Mouse (Mus musculus): ENCODE measurements at regions not wholly inside any gene's neighbourhood (a gene's known extent, or its start where the extent isn't known, plus 50 kb on each side); places are given as distances from the start of the nearest gene placed in this dataset.

DNA sequence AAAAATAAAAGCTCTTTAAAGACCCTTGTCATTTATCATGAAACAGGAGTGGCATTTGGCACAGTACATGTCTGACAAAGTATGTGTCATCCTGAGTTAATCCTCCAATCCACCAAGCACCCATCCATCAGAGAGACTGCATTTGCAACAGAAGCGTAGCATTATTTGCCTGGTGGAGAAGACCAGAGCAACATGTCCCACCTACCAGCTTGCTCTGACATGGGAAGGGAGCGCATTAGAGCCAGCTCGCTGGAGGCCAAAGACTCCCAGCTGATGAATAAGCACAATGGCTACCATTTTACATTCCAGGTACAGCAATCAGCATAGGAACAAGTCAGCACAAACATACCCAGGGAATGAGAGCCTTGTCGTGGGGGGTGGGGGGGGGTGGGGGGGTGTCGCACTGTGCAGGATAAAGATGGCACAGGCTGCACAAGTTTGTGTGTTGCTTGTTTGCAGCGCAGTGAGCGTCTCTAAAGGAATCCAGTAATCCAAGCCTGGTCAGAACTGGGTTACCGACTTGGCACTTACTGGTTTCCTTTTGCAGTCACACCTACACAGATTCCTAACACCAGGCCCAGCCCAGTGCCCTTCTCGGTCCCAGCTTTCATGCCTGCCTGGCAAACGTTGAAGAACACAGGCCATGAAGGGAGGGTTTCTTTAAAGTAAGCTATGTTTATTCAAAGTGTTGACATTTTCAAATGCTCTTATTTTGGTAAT is 507.8 kb upstream of the Atp11b start:
- no peak overlapping the region for H3K4me3 ChIP-seq (replicated peaks)
- H3K27me3 ChIP-seq: no peaks in the 10 kb centered on the region
- no peaks in the 10 kb centered on the region for H3K9me3 ChIP-seq (replicated peaks)
- no peak overlapping the region for H3K4me2 ChIP-seq
- no peak for ATAC-seq (replicated peaks; ENCODE audit: low FRiP score)
- no peaks in the 10 kb centered on the region for H3K4me1 ChIP-seq
- 74% methylated on average over 10 of the region's 10 CpGs for WGBS
- no peak overlapping the region for H3K27ac ChIP-seq
- H3K9ac ChIP-seq: no peak overlapping the region
- no peaks in the 10 kb centered on the region for H3K36me3 ChIP-seq

DNA sequence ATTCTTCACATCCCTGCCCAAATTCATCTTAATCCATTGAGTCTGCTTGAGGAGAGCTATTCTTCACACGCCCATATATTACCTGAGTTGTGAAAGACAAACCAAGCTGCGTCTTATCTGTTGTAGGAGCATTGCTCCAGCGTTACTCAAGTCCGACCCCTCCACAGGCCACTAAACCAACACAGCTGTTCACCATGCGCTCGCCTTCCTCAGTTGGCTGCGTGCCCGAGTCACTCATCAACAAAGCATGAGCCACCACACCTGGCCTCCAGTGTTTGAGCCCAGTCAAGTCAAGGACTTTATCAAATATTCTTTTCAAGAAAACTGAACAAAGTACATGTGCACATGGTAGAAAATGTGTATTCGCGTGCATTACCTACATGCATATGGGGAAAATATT is 504.7 kb upstream of the Atp11b start:
- H3K27ac ChIP-seq: no peak overlapping the region
- no peaks in the 10 kb centered on the region for H3K36me3 ChIP-seq
- no peaks in the 10 kb centered on the region for H3K4me1 ChIP-seq
- WGBS: 50% methylated on average over 10 of the region's 10 CpGs
- ATAC-seq (replicated peaks; ENCODE audit: low FRiP score): 0 out of 2 replicates have a peak, but pooled peaks have one; percentile 56
- no peak overlapping the region for H3K4me3 ChIP-seq (replicated peaks)
- H3K4me2 ChIP-seq: no peak overlapping the region
- no peak overlapping the region for H3K9ac ChIP-seq
- H3K9me3 ChIP-seq (replicated peaks): no peaks in the 10 kb centered on the region
- no peaks in the 10 kb centered on the region for H3K27me3 ChIP-seq

DNA sequence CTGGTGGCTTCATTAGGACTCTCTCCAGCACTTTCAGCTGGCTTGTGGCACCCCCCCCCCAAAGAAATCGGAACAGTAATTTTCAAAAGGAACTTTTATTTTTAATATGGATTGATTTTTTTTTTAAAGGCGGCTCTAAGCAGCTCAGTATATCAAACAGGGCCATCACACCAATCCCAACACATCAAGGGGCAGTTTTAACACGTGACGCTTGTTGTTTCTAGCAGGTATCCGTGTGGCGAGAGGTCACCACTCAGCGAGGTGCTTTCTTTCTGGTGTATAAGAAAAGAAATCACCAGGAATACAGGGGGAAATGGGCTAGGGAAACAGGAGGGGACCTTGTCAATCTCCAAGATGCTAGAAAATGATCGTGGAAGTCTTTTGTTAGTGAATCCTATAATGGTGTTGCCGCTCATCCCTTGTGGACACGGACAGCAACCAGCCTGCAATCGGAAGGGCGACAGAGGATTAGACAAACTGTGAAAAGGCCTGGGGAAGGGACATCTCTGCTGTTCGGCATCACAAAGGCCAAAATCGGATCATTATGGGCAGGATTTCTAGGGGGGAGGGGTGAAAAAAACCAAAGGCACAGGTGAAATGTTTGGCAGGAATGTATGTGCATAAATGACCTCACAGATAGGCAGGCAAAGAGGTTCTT is 503.7 kb upstream of the Atp11b start:
- no peaks in the 10 kb centered on the region for H3K9me3 ChIP-seq (replicated peaks)
- no peak overlapping the region for H3K27ac ChIP-seq
- no peaks in the 10 kb centered on the region for H3K4me1 ChIP-seq
- no peaks in the 10 kb centered on the region for H3K27me3 ChIP-seq
- no peaks in the 10 kb centered on the region for H3K36me3 ChIP-seq
- H3K4me2 ChIP-seq: no peak overlapping the region
- no peak overlapping the region for H3K4me3 ChIP-seq (replicated peaks)
- ATAC-seq (replicated peaks; ENCODE audit: low FRiP score): no peak
- 78% methylated on average over 14 of the region's 14 CpGs for WGBS
- H3K9ac ChIP-seq: no peak overlapping the region

DNA sequence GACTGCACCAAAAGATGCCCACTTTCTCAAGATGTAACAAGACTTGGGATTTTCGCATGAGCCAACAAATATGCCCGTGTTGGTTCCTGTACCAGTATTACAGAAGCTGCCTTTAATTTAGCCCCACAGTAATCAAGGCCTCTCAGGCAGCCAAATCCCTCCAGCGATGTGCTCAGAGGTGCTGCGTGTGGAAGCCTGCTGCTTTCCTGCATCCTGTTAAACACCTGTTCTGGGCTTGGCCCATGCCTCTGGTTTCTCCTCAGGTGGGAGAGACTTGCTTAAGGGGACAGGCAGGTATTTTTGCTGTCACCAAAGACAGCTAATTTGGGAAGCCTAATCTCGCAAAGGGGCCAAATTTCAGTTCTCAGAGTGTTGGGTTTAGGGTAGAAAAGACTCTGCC is 500.0 kb upstream of the Atp11b start:
- Histone ChIP-seq H3K9ac (no peak overlapping the region), H3K9me3 (replicated peaks) (no peaks in the 10 kb centered on the region), H3K36me3 (no peaks in the 10 kb centered on the region), H3K27ac (no peak overlapping the region), H3K4me1 (no peaks in the 10 kb centered on the region), H3K4me2 (no peak overlapping the region), H3K4me3 (replicated peaks) (no peak overlapping the region), H3K27me3 (no peaks in the 10 kb centered on the region)
- ATAC-seq (replicated peaks; ENCODE audit: low FRiP score): no peak
- 73% methylated on average over 5 of the region's 5 CpGs for WGBS

DNA sequence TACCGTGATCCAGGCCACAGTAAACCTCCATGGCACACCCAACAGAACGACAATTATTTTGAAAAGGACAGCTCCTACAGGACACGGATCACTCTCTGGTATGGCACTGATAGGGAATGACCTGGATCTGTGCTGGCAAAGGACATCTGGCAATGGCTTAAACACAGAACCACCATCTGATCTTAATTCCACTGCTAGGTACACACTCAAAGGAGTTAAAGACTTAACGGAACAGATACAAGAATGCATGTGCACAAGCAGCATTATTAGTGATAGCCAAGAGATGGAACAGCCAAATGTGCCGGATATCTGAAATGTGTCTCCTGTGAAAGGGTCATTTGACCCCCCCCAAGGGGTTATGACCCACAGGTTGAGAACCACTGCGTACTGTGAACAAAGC is 493.0 kb upstream of the Atp11b start:
- Histone ChIP-seq H3K4me1 (no peaks in the 10 kb centered on the region), H3K4me3 (replicated peaks) (no peak overlapping the region), H3K36me3 (no peaks in the 10 kb centered on the region), H3K27ac (no peak overlapping the region), H3K4me2 (no peak overlapping the region), H3K9ac (no peak overlapping the region), H3K9me3 (replicated peaks) (no peaks in the 10 kb centered on the region), H3K27me3 (no peaks in the 10 kb centered on the region)
- ATAC-seq (replicated peaks; ENCODE audit: low FRiP score): no peak
- WGBS: 89% methylated on average over 6 of the region's 6 CpGs

DNA sequence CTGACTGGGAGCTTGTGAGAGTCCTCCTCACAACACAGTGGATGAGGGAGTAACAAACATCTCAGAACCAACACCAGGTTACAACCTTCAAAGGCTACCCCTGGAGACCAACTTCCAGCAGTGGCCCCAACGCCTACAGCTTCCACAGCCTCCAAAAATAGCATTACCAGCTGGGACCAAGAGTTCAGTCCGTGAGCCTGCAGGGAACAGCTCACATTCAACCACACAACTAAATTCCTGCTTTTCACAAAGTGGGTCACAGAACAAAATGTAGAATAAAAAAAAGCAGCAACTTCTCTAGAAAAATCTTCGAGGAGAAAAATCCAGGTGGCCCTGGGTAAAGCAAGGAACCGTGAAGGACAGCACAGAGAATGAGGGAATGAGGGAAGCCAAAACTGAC is 485.0 kb upstream of the Atp11b start:
- Histone ChIP-seq H3K4me3 (replicated peaks) (no peak overlapping the region), H3K9ac (no peak overlapping the region), H3K27ac (no peak overlapping the region), H3K36me3 (no peaks in the 10 kb centered on the region), H3K4me2 (no peak overlapping the region), H3K9me3 (replicated peaks) (no peaks in the 10 kb centered on the region), H3K4me1 (peaks cover 9% of the 10 kb centered on the region), H3K27me3 (no peaks in the 10 kb centered on the region)
- WGBS: 57% methylated on average over 4 of the region's 4 CpGs
- ATAC-seq (replicated peaks; ENCODE audit: low FRiP score): no peak

DNA sequence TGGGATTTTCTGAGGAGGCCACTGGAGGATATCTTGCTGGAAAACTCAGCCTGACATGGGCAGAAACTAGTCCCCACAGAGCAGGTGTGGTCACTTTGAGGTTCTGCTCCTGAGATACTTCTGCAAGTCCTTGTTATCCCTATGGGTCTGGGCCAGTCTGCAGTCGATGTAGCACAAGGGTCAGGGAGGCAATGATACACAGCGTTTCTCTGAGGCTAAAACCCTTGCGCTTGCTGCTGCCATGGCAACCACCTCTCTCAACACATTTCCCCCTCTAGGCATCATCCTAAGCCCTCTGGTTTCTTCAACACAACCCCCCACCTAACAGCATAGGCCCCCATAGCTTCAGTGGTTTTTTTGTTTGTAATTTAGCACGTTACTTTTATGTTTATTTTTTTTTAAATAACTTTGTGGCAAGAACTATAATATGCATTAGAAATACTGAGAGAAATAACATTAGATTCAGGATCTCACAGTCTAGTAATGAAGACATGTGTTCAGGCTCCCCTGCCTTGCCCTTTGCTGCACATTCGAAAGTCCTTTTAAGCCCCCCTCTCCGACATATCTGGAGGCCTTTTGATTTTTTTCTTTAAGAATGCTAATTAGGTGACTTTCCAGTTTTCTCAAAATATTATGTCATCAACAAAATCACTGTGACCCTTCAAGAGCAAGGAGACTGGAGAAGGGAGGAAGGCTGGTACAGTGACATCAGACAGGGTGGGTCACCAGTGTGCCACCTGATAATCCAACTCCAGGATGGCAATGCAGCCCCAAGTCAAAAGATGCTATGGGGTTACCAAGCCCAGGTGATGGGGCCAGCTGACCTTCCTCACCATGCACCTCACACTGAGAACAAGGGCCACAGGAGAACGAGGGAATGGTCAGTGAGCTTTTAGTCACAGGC is 483.7 kb upstream of the Atp11b start:
- Histone ChIP-seq H3K4me3 (replicated peaks) (no peak overlapping the region), H3K27ac (no peak overlapping the region)

DNA sequence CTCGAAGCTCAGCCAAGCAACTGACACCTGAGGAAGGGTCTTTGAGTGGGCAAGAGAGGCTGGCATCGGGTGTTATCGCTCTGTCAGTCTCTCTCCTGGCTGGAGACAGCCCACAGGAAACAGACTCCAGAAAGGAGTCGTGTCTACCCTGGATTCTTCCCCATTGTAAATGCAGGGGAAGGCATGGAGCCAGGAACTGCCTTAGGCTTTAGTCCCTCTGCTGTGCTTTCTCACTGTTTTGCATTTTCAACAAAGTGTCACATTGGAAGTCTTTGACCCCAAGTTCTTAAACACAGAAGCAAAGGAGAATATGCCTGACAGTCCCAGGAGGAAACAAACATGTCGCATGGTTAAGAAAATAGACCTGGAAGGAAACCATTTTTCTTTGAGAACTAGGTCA is 480.4 kb upstream of the Atp11b start:
- peaks cover 4% of the 10 kb centered on the region for H3K4me1 ChIP-seq
- ATAC-seq (replicated peaks; ENCODE audit: low FRiP score): 0 out of 2 replicates have a peak, but pooled peaks have one; percentile 33
- no peak overlapping the region for H3K4me2 ChIP-seq
- H3K36me3 ChIP-seq: no peaks in the 10 kb centered on the region
- H3K27ac ChIP-seq: 0 out of 2 replicates have a peak overlapping the region, but pooled peaks have one; percentile 13
- no peaks in the 10 kb centered on the region for H3K9me3 ChIP-seq (replicated peaks)
- no peaks in the 10 kb centered on the region for H3K27me3 ChIP-seq
- no peak overlapping the region for H3K4me3 ChIP-seq (replicated peaks)
- 21% methylated on average over 5 of the region's 5 CpGs for WGBS
- H3K9ac ChIP-seq: no peak overlapping the region

More for the DNA sequence above, 483.7 kb upstream of the Atp11b start:
- H3K27me3 ChIP-seq: no peaks in the 10 kb centered on the region
- H3K9ac ChIP-seq: no peak overlapping the region
- peaks cover 9% of the 10 kb centered on the region for H3K4me1 ChIP-seq
- no peak for ATAC-seq (replicated peaks; ENCODE audit: low FRiP score)
- H3K4me2 ChIP-seq: no peak overlapping the region
- H3K36me3 ChIP-seq: no peaks in the 10 kb centered on the region
- no peaks in the 10 kb centered on the region for H3K9me3 ChIP-seq (replicated peaks)
- 70% methylated on average over 7 of the region's 7 CpGs for WGBS

DNA sequence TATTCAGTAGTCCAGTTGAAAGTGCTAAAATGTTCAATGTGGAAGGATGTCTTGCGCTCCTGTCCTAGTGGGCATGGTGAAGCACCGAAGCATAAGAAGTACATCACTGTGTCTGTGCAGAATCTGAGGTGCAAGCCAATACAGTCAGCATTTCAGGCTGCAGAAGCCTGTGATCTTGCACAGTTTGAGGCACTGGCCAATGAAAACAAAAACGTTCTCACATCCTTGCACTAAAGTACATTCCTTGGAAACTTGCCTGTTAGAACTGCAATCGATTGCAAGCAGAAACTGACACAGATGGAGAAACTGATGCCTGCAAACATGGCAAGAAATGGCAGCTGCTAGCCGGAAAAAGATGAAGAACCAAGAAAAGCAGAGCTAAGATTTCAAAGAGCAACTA is 472.9 kb upstream of the Atp11b start:
- no peak overlapping the region for H3K9ac ChIP-seq
- no peak overlapping the region for H3K27ac ChIP-seq
- no peaks in the 10 kb centered on the region for H3K27me3 ChIP-seq
- no peaks in the 10 kb centered on the region for H3K9me3 ChIP-seq (replicated peaks)
- H3K4me1 ChIP-seq: no peaks in the 10 kb centered on the region
- no peak for ATAC-seq (replicated peaks; ENCODE audit: low FRiP score)
- no peak overlapping the region for H3K4me2 ChIP-seq
- WGBS: 51% methylated on average over 5 of the region's 5 CpGs
- H3K4me3 ChIP-seq (replicated peaks): no peak overlapping the region
- H3K36me3 ChIP-seq: no peaks in the 10 kb centered on the region

DNA sequence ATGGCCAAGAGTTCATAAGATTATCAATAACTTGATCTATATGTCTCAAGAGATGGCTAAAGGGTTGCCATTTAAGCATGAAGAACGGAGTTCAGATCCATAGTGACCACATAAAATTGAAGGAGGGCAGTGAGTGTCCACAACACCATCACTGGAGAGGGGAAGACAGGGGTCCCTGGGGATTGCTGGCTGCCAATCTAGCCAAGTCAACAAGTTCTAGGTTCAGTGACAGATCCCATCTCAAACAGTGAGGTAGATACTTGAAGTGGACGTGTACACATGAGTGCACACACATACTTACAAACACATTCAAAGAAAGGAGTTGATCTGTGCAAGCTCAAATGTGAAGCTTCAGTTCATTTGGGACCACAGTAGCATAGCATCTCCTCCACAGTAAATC is 471.8 kb upstream of the Atp11b start:
- H3K27ac ChIP-seq: no peak overlapping the region
- no peaks in the 10 kb centered on the region for H3K36me3 ChIP-seq
- H3K27me3 ChIP-seq: no peaks in the 10 kb centered on the region
- no peak overlapping the region for H3K9ac ChIP-seq
- ATAC-seq (replicated peaks; ENCODE audit: low FRiP score): no peak
- 83% methylated on average over 2 of the region's 2 CpGs for WGBS
- no peaks in the 10 kb centered on the region for H3K4me1 ChIP-seq
- no peaks in the 10 kb centered on the region for H3K9me3 ChIP-seq (replicated peaks)
- H3K4me2 ChIP-seq: no peak overlapping the region
- no peak overlapping the region for H3K4me3 ChIP-seq (replicated peaks)

DNA sequence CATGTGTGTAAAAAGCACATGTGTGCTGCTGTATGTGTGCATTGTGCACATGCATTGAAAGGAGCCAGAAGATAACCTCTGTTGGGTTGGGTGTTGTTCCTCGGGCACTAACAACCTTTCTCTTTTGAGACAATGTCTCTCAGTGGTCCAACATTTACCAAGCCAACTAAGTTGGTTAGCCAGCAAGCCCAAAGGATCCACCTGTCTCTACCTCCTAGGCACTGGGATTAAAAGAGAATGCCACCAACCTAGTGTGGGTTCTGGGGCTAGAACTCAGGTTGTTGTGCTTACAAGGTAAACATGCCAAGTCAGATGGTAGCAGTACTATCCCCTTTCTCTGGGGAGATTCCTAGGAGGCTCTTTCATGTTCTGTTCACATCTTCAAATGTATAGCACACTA is 459.1 kb upstream of the Atp11b start:
- Histone ChIP-seq H3K4me2 (no peak overlapping the region), H3K27me3 (no peaks in the 10 kb centered on the region), H3K9ac (no peak overlapping the region), H3K4me1 (no peaks in the 10 kb centered on the region), H3K27ac (no peak overlapping the region), H3K36me3 (no peaks in the 10 kb centered on the region), H3K4me3 (replicated peaks) (no peak overlapping the region), H3K9me3 (replicated peaks) (no peaks in the 10 kb centered on the region)
- no peak for ATAC-seq (replicated peaks; ENCODE audit: low FRiP score)
- 87% methylated on average over 1 of the region's 1 CpGs for WGBS

DNA sequence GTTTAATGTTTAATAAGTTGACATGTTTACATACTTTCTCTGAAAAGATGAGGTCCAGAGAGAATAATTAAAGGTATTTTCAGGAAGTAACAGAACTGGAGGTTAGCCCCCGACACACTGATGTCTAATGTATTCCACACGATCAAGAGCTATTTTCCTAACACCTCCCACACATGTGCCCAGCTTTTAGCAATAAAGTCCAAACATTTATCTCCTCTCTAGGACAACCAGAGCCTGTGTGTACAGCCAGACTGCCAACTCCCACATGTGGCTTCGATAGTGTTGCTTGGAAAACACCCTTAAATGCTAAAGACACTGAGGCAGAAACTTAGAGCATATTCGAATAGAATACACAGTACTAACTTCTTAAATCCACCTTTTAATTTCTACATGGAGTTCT is 458.2 kb upstream of the Atp11b start:
- Histone ChIP-seq H3K36me3 (no peaks in the 10 kb centered on the region), H3K9ac (no peak overlapping the region), H3K9me3 (replicated peaks) (no peaks in the 10 kb centered on the region), H3K4me1 (no peaks in the 10 kb centered on the region), H3K4me2 (no peak overlapping the region), H3K27ac (no peak overlapping the region), H3K4me3 (replicated peaks) (no peak overlapping the region), H3K27me3 (no peaks in the 10 kb centered on the region)
- WGBS: 31% methylated on average over 4 of the region's 4 CpGs
- no peak for ATAC-seq (replicated peaks; ENCODE audit: low FRiP score)
